Mouse (Mus musculus) fibroblast of lung, adult 2 months (primary cell): ENCODE data around the gene Rhox3f.
"Not testable (repeated sequence)": the region's sequence is repeated elsewhere in the genome, so short reads cannot be mapped to it uniquely, and the experiment has no call there.

Source experiments
- DNase-seq: peaks from one replicate; pipeline ENCODE4 v3.0.0-alpha.2; 2011; ENCODE audit warnings: low read depth

The Rhox3f gene

GRCm38 (mm10) chrX:37580692-37581091 is at the start of gene Rhox3f:
TSS of gene Rhox3f (plus strand) at chrX:37580992.
- not testable (repeated sequence) for DNase-seq

- DNase-seq: not testable (repeated sequence)
Measured at GRCm38 (mm10) chrX:37541719-37542118, 39.1 kb upstream of the Rhox3f start, which contains the start of gene Rhox3e. TSS of gene Rhox3e (plus strand) at chrX:37542019.

- DNase-seq: not testable (repeated sequence)
Measured at GRCm38 (mm10) chrX:37557112-37557511, 23.7 kb upstream of the Rhox3f start, which contains the start of gene Rhox4e. TSS of gene Rhox4e (plus strand) at chrX:37557412.

GRCm38 (mm10) chrX:37571105-37571504 is 9.7 kb upstream of the Rhox3f start, which contains the start of gene Rhox2f:
TSS of gene Rhox2f (plus strand) at chrX:37571405.
- not testable (repeated sequence) for DNase-seq

GRCm38 (mm10) chrX:37572638-37573037 is 8.2 kb upstream of the Rhox3f start:
- DNase-seq: not testable (repeated sequence)

- DNase-seq: not testable (repeated sequence)
Measured at GRCm38 (mm10) chrX:37607604-37608003, 26.8 kb downstream of the Rhox3f start, which contains the start of gene Rhox4f. TSS of gene Rhox4f (minus strand) at chrX:37607704.

- not testable (repeated sequence) for DNase-seq
Measured at GRCm38 (mm10) chrX:37628512-37628911, 47.7 kb downstream of the Rhox3f start, which contains the start of gene Rhox3g. TSS of gene Rhox3g (minus strand) at chrX:37628612.
